Mouse (Mus musculus): Measurements from ENCODE around the gene Vps35. TPM values are rescaled to one million over a fixed set of nuclear protein-coding genes. Genes with fewer than 3 reads are reported as not detected.

Vps35 gene
- polyA plus RNA-seq, 1 experiment from 2014 or later = 166 TPM

DNA sequence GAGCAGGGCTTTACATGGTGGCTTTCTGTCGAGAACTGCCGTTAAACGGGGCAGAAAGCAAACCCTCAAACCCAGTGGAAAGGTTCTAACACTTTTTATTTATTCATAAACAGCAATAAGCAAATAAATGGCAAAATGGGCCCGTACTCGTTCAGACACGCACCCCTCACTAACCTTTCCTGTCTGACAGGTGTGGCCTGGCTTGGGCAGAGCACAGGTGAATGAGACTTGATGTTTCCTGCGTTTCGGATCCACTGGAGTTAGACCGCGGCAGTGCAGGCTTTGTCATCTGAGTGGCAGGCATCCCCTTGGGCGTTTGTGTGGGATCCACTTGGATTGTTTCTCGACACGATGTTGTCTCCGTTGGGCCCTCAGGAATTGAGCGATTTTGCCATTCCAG, 22.4 kb upstream of the Vps35 start:
- Histone ChIP-seq H3K4me3 (ENCODE audit: low read depth, low read length) (no peak overlapping the region), H3K27me3 (ENCODE audit: control insufficient read depth, insufficient read depth, low read length) (no peaks in the 10 kb centered on the region), H3K27ac (ENCODE audit: low read depth, low read length) (no peak overlapping the region), H3K9ac (ENCODE audit: low read length) (no peak overlapping the region), H3K4me1 (replicated peaks; ENCODE audit: control insufficient read depth, insufficient read depth, low read length) (no peaks in the 10 kb centered on the region), H3K9me3 (ENCODE audit: control insufficient read depth, low read length) (no peaks in the 10 kb centered on the region), H3K4me2 (ENCODE audit: low read depth, low read length, severe bottlenecking) (no peak overlapping the region), H3K36me3 (ENCODE audit: control insufficient read depth, insufficient read depth, low read length) (no peaks in the 10 kb centered on the region)
- DNase-seq (ENCODE audit: low spot score) = no peak
- no peak for ATAC-seq (replicated peaks; ENCODE audit: low FRiP score)
- 89% methylated on average over 15 of the region's 15 CpGs for WGBS

DNA sequence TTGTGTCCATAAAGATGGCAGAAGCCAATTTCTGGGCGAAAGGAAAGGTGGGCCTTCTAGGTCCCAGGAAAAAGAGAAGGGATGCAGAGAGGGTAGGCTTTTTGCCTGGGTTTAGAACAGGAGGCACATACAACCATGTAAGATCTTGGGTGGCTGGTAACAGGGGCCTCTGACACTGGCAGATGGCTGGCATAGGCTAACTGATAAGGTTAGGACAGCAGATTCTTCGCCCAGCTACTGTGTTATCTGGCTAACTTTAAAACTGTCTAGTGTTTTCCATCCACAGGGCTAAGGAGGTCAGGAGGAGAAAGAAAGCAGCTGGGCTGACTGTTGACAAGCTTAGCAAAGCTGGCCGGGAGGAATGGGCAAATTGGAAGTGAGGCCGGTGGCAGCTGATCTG, 18.9 kb upstream of the Vps35 start:
- WGBS = 87% methylated on average over 4 of the region's 4 CpGs
- Histone ChIP-seq H3K4me3 (ENCODE audit: low read depth, low read length) (no peak overlapping the region), H3K9me3 (ENCODE audit: control insufficient read depth, low read length) (no peaks in the 10 kb centered on the region), H3K27ac (ENCODE audit: low read depth, low read length) (no peak overlapping the region), H3K9ac (ENCODE audit: low read length) (no peak overlapping the region), H3K4me1 (replicated peaks; ENCODE audit: control insufficient read depth, insufficient read depth, low read length) (no peaks in the 10 kb centered on the region), H3K4me2 (ENCODE audit: low read depth, low read length, severe bottlenecking) (no peak overlapping the region), H3K27me3 (ENCODE audit: control insufficient read depth, insufficient read depth, low read length) (no peaks in the 10 kb centered on the region; the same call in 1 of the 2 replicates), H3K36me3 (ENCODE audit: control insufficient read depth, insufficient read depth, low read length) (no peaks in the 10 kb centered on the region)
- ATAC-seq (replicated peaks; ENCODE audit: low FRiP score) = no peak
- DNase-seq (ENCODE audit: low spot score) = no peak

DNA sequence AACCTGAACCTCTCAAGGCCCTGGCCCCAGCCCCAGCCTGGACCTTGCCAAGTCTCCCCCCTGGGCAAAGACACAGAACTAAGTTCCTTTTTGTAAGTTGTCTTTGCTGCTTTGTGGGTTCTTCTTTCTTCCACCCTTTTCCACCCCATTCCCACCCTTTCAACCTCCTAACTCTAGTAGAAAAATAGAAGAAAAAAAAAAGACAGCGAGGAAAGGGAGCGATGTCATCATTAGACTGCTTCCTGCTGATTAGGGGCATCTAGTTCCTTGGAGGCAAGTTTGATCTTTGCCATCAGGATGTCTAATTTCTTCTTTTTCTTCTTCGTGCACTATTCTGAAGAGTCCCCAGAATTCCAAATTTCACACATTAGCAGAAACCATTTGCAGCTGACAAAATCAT, 13.4 kb upstream of the Vps35 start:
- H3K9me3 ChIP-seq (ENCODE audit: control insufficient read depth, low read length) = no peaks in the 10 kb centered on the region
- ATAC-seq (replicated peaks; ENCODE audit: low FRiP score) = no peak
- no peak overlapping the region for H3K27ac ChIP-seq (ENCODE audit: low read depth, low read length)
- H3K27me3 ChIP-seq (ENCODE audit: control insufficient read depth, insufficient read depth, low read length) = no peaks in the 10 kb centered on the region; the same call in 1 of the 2 replicates
- WGBS = 93% methylated on average over 3 of the region's 3 CpGs
- DNase-seq (ENCODE audit: low spot score) = no peak
- H3K36me3 ChIP-seq (ENCODE audit: control insufficient read depth, insufficient read depth, low read length) = peaks cover 3% of the 10 kb centered on the region; the same call in 1 of the 2 replicates
- H3K4me2 ChIP-seq (ENCODE audit: low read depth, low read length, severe bottlenecking) = no peak overlapping the region
- H3K4me1 ChIP-seq (replicated peaks; ENCODE audit: control insufficient read depth, insufficient read depth, low read length) = no peaks in the 10 kb centered on the region
- H3K4me3 ChIP-seq (ENCODE audit: low read depth, low read length) = no peak overlapping the region
- no peak overlapping the region for H3K9ac ChIP-seq (ENCODE audit: low read length)

DNA sequence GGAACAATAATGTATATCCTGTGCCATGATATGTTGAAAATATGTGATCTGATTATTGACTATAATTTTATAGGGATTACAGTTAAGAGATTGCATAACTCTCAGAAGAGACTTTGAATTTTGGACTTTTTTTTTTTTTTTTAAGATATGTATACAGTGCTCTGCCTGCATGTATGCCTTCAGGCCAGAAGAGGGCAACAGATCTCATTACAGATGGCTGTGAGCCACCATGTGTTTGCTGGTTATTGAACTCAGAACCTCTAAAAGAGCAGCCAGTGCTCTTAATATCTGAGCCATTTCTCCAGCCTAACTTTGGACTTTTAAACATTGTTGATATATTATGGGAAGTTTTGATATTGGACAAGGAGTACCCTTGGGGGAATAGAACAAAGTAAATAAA, 12.1 kb upstream of the Vps35 start:
- Histone ChIP-seq H3K27ac (ENCODE audit: low read depth, low read length) (no peak overlapping the region), H3K9me3 (ENCODE audit: control insufficient read depth, low read length) (no peaks in the 10 kb centered on the region), H3K4me2 (ENCODE audit: low read depth, low read length, severe bottlenecking) (no peak overlapping the region), H3K4me1 (replicated peaks; ENCODE audit: control insufficient read depth, insufficient read depth, low read length) (no peaks in the 10 kb centered on the region), H3K4me3 (ENCODE audit: low read depth, low read length) (no peak overlapping the region), H3K27me3 (ENCODE audit: control insufficient read depth, insufficient read depth, low read length) (no peaks in the 10 kb centered on the region; the same call in 1 of the 2 replicates), H3K36me3 (ENCODE audit: control insufficient read depth, insufficient read depth, low read length) (peaks cover 6% of the 10 kb centered on the region; the same call in 1 of the 2 replicates), H3K9ac (ENCODE audit: low read length) (no peak overlapping the region)
- ATAC-seq (replicated peaks; ENCODE audit: low FRiP score) (no peak), DNase-seq (ENCODE audit: low spot score) (no peak)

DNA sequence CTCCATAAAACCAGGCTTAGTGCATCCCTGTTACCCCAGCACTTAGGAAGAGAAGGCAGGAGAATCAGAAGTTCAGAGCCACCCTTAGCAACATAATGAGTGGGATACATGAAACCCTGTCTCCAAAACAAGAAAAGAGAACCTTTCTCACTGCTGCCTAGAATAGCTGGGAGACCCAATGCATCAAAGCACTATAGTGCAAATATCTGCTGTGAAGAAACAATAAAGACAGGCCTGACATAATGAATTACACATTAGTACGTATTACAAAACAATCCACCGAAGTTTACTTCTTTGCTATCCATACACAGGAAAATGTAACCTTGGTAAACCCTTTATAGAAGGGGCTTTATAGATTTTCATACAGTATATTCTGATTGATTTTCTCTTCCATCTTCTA, 9.0 kb upstream of the Vps35 start:
- no peaks in the 10 kb centered on the region for H3K9me3 ChIP-seq (ENCODE audit: control insufficient read depth, low read length)
- H3K27me3 ChIP-seq (ENCODE audit: control insufficient read depth, insufficient read depth, low read length) = no peaks in the 10 kb centered on the region
- no peak overlapping the region for H3K9ac ChIP-seq (ENCODE audit: low read length)
- H3K36me3 ChIP-seq (ENCODE audit: control insufficient read depth, insufficient read depth, low read length) = peaks cover 14% of the 10 kb centered on the region; the same call in 1 of the 2 replicates
- no peak overlapping the region for H3K4me2 ChIP-seq (ENCODE audit: low read depth, low read length, severe bottlenecking)
- 98% methylated on average over 2 of the region's 2 CpGs for WGBS
- DNase-seq (ENCODE audit: low spot score) = no peak
- no peak overlapping the region for H3K27ac ChIP-seq (ENCODE audit: low read depth, low read length)
- H3K4me3 ChIP-seq (ENCODE audit: low read depth, low read length) = no peak overlapping the region
- ATAC-seq (replicated peaks; ENCODE audit: low FRiP score) = no peak
- no peaks in the 10 kb centered on the region for H3K4me1 ChIP-seq (replicated peaks; ENCODE audit: control insufficient read depth, insufficient read depth, low read length)

DNA sequence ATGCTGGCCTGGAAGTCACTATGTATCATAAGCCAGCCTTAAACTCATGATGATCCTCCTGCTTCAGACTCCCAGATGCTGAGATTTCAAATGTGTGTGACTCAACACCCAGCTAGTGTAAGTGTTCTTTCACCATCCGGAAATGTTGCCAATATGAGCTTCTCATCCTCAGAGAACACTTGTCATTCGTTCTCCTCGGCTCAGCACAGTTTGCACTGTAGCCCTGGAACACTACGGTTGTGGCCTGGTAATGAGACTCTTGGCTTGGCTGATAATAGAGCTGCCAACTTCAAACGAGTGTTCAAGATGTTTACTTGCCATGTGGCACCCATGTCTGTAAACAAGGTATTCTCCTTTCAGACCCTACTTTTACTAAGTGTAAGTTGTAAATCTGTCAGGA, 3.9 kb upstream of the Vps35 start:
- no peak overlapping the region for H3K4me2 ChIP-seq (ENCODE audit: low read depth, low read length, severe bottlenecking)
- no peak overlapping the region for H3K27ac ChIP-seq (ENCODE audit: low read depth, low read length)
- no peaks in the 10 kb centered on the region for H3K4me1 ChIP-seq (replicated peaks; ENCODE audit: control insufficient read depth, insufficient read depth, low read length)
- DNase-seq (ENCODE audit: low spot score) (no peak), ATAC-seq (replicated peaks; ENCODE audit: low FRiP score) (no peak)
- H3K9me3 ChIP-seq (ENCODE audit: control insufficient read depth, low read length) = no peaks in the 10 kb centered on the region
- H3K27me3 ChIP-seq (ENCODE audit: control insufficient read depth, insufficient read depth, low read length) = no peaks in the 10 kb centered on the region
- no peak overlapping the region for H3K9ac ChIP-seq (ENCODE audit: low read length)
- whole genome bisulfite sequencing = 87% methylated on average over 5 of the region's 5 CpGs
- H3K36me3 ChIP-seq (ENCODE audit: control insufficient read depth, insufficient read depth, low read length) = peaks cover 14% of the 10 kb centered on the region; the same call in 1 of the 2 replicates
- no peak overlapping the region for H3K4me3 ChIP-seq (ENCODE audit: low read depth, low read length)

DNA sequence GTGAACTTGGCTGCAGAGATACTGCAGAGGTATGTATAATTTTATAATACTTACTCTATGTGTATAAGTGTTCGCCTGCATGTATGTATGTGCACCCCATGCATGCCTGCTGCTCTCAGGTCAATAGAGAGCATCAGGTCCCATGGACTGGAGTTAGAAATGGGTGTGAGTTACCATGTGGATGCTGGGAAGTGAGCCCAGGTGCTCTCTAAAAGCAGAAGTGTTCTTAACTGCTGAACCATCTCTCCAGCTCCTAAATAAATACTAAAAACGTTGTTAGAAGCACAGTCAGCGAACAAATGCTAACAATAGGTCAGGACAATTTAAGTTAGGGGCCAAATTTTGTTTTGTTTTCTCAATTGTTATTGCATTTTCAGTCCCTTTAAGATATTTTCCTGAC, 3.3 kb upstream of the Vps35 start:
- Histone ChIP-seq H3K4me3 (ENCODE audit: low read depth, low read length) (no peak overlapping the region), H3K4me2 (ENCODE audit: low read depth, low read length, severe bottlenecking) (no peak overlapping the region), H3K27ac (ENCODE audit: low read depth, low read length) (no peak overlapping the region), H3K9me3 (ENCODE audit: control insufficient read depth, low read length) (no peaks in the 10 kb centered on the region), H3K4me1 (replicated peaks; ENCODE audit: control insufficient read depth, insufficient read depth, low read length) (peaks cover under 1% of the 10 kb centered on the region; the same call in 1 of the 2 replicates), H3K9ac (ENCODE audit: low read length) (no peak overlapping the region), H3K36me3 (ENCODE audit: control insufficient read depth, insufficient read depth, low read length) (peaks cover 11% of the 10 kb centered on the region; the same call in 1 of the 2 replicates), H3K27me3 (ENCODE audit: control insufficient read depth, insufficient read depth, low read length) (no peaks in the 10 kb centered on the region)
- no peak for DNase-seq (ENCODE audit: low spot score)
- WGBS = 89% methylated on average over 3 of the region's 3 CpGs
- no peak for ATAC-seq (replicated peaks; ENCODE audit: low FRiP score)

DNA sequence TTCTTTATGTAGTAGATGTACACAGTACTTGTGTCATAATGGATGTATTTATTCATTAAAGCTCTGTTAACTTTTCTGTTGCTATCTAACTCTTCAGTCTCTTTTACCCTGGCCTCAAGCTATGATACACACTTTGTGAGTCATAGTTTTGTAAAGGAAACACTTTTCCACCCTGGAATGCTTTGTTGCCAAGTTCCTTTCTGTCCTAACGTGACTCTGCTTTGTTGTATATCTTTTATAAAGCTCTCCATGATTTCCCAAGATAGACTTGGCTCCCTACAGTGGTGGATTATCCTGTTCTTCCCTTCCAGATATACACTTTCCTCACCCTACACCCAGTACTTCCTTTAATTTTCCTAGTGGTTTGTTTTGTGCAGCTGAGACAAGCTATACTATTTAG, 2.3 kb upstream of the Vps35 start:
- H3K36me3 ChIP-seq (ENCODE audit: control insufficient read depth, insufficient read depth, low read length) = peaks cover 8% of the 10 kb centered on the region; the same call in 1 of the 2 replicates
- no peak overlapping the region for H3K4me2 ChIP-seq (ENCODE audit: low read depth, low read length, severe bottlenecking)
- DNase-seq (ENCODE audit: low spot score) (no peak), ATAC-seq (replicated peaks; ENCODE audit: low FRiP score) (no peak)
- 48% methylated on average over 1 of the region's 1 CpGs for WGBS
- peaks cover 5% of the 10 kb centered on the region; the same call in 1 of the 2 replicates for H3K4me1 ChIP-seq (replicated peaks; ENCODE audit: control insufficient read depth, insufficient read depth, low read length)
- no peaks in the 10 kb centered on the region for H3K27me3 ChIP-seq (ENCODE audit: control insufficient read depth, insufficient read depth, low read length)
- no peak overlapping the region for H3K4me3 ChIP-seq (ENCODE audit: low read depth, low read length)
- no peak overlapping the region for H3K9ac ChIP-seq (ENCODE audit: low read length)
- H3K27ac ChIP-seq (ENCODE audit: low read depth, low read length) = no peak overlapping the region
- H3K9me3 ChIP-seq (ENCODE audit: control insufficient read depth, low read length) = no peaks in the 10 kb centered on the region

DNA sequence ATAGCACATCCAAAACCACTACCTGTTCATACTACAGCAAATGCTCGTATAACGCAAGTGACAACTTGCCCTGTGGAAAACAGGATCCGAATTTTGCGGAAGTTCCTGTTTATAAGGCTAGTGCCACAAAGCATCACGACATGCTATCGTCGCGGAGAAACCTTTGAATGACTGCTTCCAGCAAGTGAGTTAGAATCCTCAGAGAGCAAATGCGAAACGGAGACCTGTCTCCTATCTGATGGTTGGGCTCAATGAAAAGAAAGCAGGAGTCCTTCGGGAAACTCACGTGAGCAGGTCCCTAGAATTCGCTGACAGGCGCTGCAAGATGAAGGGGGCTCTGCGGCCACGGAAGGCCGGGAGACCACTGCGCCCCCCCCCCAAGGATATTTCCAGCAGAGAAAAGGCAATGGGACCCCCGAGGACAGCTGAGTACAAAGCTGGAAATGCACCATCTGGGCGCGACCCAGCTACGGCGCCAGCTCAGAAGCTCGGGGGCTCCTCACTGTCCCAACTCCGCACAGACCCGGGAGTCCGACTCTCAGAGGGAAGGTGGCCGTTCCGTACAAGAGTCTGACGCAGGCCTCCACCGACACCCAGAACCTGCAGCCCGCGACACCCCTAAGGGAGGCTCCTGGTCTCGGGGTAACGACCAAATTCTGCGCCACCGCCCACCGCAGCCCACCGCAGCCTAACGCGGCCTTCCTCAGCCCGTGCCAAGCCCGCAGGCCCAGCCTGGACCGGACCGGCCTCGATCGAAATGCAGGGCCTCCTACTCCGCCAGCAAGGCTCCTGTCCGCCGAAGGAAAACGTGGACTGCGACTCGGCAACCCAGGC, 785 bp downstream of the Vps35 start:
- WGBS = 1% methylated on average over 53 of the region's 53 CpGs
- DNase-seq (ENCODE audit: low spot score) = peak; percentile 70

More for the DNA sequence above, 785 bp downstream of the Vps35 start:
- 0 out of 2 replicates have a peak overlapping the region, but pooled peaks have one; percentile 59 for H3K27ac ChIP-seq (ENCODE audit: low read depth, low read length)
- no peak for ATAC-seq (replicated peaks; ENCODE audit: low FRiP score)
- peaks cover 5% of the 10 kb centered on the region; the same call in 1 of the 2 replicates for H3K4me1 ChIP-seq (replicated peaks; ENCODE audit: control insufficient read depth, insufficient read depth, low read length)
- H3K27me3 ChIP-seq (ENCODE audit: control insufficient read depth, insufficient read depth, low read length) = no peaks in the 10 kb centered on the region
- H3K4me2 ChIP-seq (ENCODE audit: low read depth, low read length, severe bottlenecking) = peak overlapping the region; percentile 78
- H3K9me3 ChIP-seq (ENCODE audit: control insufficient read depth, low read length) = no peaks in the 10 kb centered on the region
- peak overlapping the region; percentile 91 for H3K4me3 ChIP-seq (ENCODE audit: low read depth, low read length)
- no peaks in the 10 kb centered on the region for H3K36me3 ChIP-seq (ENCODE audit: control insufficient read depth, insufficient read depth, low read length)
- peak overlapping the region; percentile 85 for H3K9ac ChIP-seq (ENCODE audit: low read length)
